Mouse (Mus musculus): ENCODE measurements around the gene Hmga1b. TPM values are rescaled to one million over a fixed set of nuclear protein-coding genes. Genes with fewer than 3 reads are reported as not detected.

The Hmga1b gene
- total RNA-seq, 1 experiment from 2014 or later = 18.9 TPM

- ATAC-seq (replicated peaks; ENCODE audit: low read depth, poor library complexity, severe bottlenecking) = no peak
Observed at GRCm38 (mm10) chr11:120731395-120731794, 31.2 kb upstream of the Hmga1b start.

- no peak for ATAC-seq (replicated peaks; ENCODE audit: low read depth, poor library complexity, severe bottlenecking)
Observed at GRCm38 (mm10) chr11:120731858-120732680, 30.5 kb upstream of the Hmga1b start, which contains the start of gene Cbr2. TSS of gene Cbr2 (minus strand) at chr11:120732114.

DNA sequence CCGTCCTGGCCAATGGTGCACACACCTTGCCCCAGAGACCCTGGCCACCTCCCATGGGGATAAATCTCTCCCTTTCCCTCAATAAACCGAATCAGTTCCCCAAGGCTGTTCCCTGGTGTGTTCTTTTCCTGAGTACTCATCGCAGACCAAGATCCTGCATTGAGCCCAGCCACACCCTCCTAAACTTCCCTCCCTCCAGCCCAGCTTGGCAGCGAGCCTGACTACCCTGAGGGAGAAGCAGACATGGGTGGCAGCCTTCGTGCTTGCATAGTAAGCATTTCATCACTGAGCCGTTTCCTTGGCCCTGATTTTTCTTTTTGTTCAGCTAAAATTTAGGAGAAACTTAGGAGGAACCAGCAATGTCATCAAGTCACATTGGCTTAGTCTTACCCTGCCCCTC is 29.1 kb upstream of the Hmga1b start:
- no peak for ATAC-seq (replicated peaks; ENCODE audit: low read depth, poor library complexity, severe bottlenecking)

DNA sequence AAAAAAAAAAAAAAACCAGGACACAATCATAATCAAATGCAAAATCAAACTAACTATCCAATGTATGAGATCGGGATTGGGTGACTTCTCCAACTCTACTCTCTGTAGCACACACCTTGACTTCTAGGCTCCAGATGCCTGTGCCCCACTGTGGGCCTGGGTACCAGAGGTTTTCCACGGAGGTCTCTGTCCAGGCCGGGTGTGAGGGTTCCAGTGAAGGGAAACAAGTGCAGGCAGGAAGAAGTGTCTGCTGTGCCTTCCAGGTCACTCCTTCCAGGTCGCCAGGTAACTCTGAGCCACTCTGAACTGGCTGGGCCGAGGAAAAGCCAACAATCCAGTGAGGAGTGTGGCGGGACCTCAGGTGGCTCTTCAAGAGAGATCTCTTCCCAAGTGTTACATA is 26.2 kb upstream of the Hmga1b start:
- no peak for ATAC-seq (replicated peaks; ENCODE audit: low read depth, poor library complexity, severe bottlenecking)

GRCm38 (mm10) chr11:120740981-120741380 is 21.6 kb upstream of the Hmga1b start:
- ATAC-seq (replicated peaks; ENCODE audit: low read depth, poor library complexity, severe bottlenecking) = no peak

DNA sequence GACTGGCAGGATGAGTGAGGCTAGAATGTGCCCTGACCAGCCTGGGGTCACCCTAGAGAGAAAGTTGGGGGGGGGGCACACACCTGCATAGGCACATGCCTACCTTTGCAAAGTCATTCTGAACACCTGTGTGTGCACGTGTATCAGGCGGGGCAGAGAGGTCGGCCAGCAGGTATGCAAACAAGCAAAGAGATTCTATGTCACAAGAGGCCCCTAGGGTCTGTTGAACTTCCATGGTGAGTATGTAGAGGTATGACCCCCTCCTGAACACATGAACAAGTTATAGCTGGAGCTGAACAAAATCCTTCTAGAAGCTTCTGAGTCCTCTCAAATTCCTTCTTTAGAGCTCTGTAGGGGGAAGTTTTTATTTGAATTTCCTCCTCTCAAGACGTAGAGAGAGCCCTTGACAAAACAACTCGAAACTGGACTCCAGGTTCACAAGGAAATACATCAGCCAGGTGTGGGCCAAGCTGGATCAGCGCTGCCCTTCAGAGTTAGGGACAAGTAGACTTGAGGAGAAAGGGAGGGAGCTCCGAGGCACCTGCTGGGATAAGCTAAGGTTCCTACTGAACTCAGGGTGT is 18.4 kb upstream of the Hmga1b start:
- ATAC-seq (replicated peaks; ENCODE audit: low read depth, poor library complexity, severe bottlenecking) = no peak

- no peak for ATAC-seq (replicated peaks; ENCODE audit: low read depth, poor library complexity, severe bottlenecking)
Observed at GRCm38 (mm10) chr11:120747974-120748373, 14.6 kb upstream of the Hmga1b start.

DNA sequence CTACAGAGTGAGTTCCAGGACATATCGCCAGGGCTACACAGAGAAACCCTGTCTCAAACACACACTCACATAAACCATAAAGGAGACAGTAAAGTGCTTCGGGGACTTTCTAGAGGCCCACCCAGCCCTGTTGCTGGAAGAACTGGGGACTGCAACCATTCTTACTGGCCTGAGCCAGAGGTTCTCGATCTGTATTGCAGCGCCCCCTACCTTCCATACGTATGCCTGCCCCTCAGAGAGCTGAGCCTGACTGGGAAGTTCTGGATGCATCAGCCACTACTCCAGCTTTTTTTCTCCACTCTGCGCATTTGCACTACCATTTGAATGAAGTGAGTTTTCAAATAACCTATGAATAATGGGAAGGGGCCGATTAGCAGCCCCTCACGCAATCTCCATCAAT is 13.2 kb upstream of the Hmga1b start:
- ATAC-seq (replicated peaks; ENCODE audit: low read depth, poor library complexity, severe bottlenecking) = peak; percentile 86; the same call in 1 of the 2 replicates

DNA sequence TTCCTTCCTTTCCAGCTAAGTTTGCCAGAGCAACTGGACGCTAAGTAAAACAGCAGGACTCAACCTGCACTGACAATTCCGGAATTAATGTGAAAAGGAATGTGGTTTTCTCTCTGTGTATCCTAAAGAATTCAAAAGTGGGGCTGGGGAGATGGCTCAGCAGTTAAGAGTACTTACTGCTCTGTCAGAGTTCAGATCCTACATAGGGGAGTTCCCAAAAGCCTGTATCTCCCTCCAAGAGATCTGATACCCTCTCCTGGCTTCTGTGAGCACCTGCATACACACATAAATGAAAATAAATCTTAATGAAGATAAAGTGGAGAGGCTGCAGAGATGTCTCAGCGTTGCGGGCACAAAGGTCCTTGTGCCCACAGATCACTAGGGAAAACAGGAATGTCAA is 11.0 kb upstream of the Hmga1b start:
- ATAC-seq (replicated peaks; ENCODE audit: low read depth, poor library complexity, severe bottlenecking) = no peak

DNA sequence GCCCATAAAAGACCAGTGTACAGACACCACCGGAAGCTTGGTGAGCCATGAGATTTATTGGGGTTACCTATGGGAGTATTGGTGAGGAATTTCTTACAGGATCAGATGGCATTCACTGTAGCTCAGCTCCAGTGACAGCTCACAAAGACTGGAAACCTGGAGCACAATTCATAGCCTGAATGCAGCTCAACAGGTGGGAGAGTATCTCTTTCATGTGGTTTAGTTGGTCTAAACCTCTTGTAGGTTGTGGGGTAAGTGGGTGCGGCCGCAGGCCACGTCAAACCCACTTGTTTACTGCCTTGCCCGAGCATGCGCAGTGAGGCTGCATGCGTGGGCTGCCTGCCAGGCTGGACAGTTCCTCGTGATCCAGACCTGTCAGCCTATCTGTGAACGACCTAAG is 2.4 kb upstream of the Hmga1b start:
- ATAC-seq (replicated peaks; ENCODE audit: low read depth, poor library complexity, severe bottlenecking) = no peak

GRCm38 (mm10) chr11:120761811-120762671 is 553 bp upstream of the Hmga1b start:
- ATAC-seq (replicated peaks; ENCODE audit: low read depth, poor library complexity, severe bottlenecking) = no peak

DNA sequence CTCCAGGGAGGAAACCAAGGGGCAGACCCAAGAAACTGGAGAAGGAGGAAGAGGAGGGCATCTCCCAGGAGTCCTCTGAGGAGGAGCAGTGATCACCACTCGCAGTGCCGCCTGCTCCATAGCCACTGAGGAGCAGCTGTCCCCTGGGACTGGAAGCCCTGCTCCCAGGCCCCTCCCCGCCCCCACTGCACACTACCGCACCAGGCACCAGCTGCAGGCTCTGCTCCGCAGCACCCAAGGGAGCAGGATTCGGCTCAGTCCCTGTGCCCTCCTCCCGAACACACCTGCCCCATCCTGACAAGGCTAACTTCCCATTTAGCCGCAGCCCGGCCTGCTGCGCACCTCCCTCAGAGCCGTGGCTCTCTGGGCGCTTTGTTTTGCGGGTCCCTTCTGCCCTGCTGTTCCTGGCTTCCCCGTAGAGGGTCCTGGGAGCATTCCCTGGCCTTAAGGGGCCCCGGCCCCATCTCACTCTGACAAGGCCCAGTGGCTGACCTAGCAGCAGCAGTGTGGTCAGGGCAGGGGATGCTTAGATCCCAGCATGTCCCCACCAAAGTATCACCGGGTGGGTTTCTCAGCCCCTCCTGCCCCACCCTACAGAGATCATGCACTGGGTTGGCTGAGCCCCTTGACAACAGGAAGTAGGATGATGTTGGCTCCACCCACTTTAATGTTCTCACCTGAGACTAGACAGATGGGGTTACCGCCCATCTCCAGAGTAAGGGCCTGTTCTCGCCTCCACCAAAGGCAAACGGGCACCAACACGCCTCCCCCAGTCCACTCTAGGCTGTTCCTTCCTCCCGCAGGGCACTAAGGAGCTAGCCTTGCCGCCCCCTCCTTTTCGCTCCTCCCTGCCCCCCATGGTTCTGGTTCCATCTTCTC is 766 bp downstream of the Hmga1b start:
- ATAC-seq (replicated peaks; ENCODE audit: low read depth, poor library complexity, severe bottlenecking) = peak; percentile 37

GRCm38 (mm10) chr11:120767023-120767422 is 4.4 kb downstream of the Hmga1b start:
- ATAC-seq (replicated peaks; ENCODE audit: low read depth, poor library complexity, severe bottlenecking) = peak; percentile 89

- ATAC-seq (replicated peaks; ENCODE audit: low read depth, poor library complexity, severe bottlenecking) = no peak
Observed at GRCm38 (mm10) chr11:120768206-120768605, 5.6 kb downstream of the Hmga1b start.

DNA sequence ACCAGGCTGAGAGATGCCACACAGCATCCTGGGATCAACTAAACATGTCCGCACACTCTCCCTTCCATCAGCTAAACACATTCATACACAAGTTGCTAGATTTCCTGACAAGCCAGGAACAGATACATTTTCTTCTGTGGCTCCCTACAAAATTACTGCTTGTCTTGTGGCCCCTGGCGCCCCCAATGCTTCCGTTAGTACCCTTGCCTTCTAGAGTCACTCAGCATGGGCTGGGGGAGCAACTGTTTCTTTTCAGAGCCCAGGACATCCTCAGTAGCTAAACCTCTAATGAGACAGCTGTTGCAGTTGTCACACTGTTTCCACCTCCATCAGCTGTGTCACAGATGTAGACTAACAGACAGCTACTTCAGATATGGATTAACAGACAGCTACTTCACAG is 10.2 kb downstream of the Hmga1b start:
- ATAC-seq (replicated peaks; ENCODE audit: low read depth, poor library complexity, severe bottlenecking) = no peak

- no peak for ATAC-seq (replicated peaks; ENCODE audit: low read depth, poor library complexity, severe bottlenecking)
Observed at GRCm38 (mm10) chr11:120773463-120774190, 11.0 kb downstream of the Hmga1b start.

DNA sequence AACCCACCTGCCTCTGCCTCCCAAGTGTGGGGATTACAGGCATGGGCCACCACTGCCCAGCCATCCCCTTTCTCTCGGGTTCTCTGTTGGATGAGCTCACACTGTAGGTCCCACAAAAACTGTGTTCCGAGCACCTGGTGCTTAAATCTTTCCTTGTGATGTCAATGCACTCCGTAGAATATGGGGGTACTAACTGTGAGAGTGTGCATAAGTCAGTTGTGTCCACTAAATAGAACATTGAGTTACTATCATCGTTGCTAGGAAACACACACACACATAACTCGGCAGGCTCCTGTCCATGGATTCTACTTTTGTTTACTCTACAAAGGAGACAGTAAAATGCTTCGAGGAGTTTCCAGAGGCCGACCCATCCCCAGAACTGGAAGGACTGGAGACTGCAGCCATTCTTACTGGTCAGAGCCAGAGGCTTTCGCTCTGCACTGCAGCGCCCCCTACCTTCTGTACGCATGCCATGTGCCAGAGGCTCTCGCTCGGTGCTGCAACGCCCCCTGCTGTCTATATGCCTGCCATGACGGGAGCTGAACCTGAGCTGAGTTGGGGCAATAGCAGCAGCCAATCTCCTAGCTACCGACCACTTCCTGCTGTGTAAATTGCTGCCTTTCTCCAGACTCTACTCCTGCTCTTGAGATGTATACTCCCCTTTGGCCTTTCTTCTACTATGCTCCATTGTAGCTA is 13.3 kb downstream of the Hmga1b start:
- ATAC-seq (replicated peaks; ENCODE audit: low read depth, poor library complexity, severe bottlenecking) = peak; percentile 100

- no peak for ATAC-seq (replicated peaks; ENCODE audit: low read depth, poor library complexity, severe bottlenecking)
Observed at GRCm38 (mm10) chr11:120777123-120777522, 14.5 kb downstream of the Hmga1b start.

GRCm38 (mm10) chr11:120779876-120780275 is 17.3 kb downstream of the Hmga1b start:
- ATAC-seq (replicated peaks; ENCODE audit: low read depth, poor library complexity, severe bottlenecking) = no peak

All from common myeloid progenitor, adult 5-6 weeks (primary cell).